Mouse (Mus musculus) liver, embryonic 11.5 days (tissue): ENCODE measurements around the gene Rinl. TPM values are rescaled to one million over a fixed set of nuclear protein-coding genes. Genes with fewer than 3 reads are reported as not detected.
A peak's percentile ranks its signal among the peaks of the same experiment; 100 is the strongest.

Experiments used
- ATAC-seq: fragments of 200-750 bp; cut with Nextera tagmentation; replicated peaks from 2 replicates; pipeline ENCODE4 v1.8.0; 2017; ENCODE audit warnings: moderate number of reproducible peaks, mild to moderate bottlenecking, moderate TSS enrichment, moderate library complexity; ENCODE audit not compliant: low FRiP score
- DNase-seq: peaks from one replicate; pipeline ENCODE4 v3.0.0-alpha.2; 2017; ENCODE audit warnings: low spot score
- H3K27ac ChIP-seq: fragments of 300-500 bp; sonication (generic); 2 replicates; pipeline ENCODE4 v1.5.1; 2014; ENCODE audit warnings: mild to moderate bottlenecking, low read depth, low read length, control low read depth
- H3K27me3 ChIP-seq: fragments of 300-500 bp; sonication (generic); replicated peaks from 2 replicates; pipeline ENCODE4 v1.6.1; 2014; ENCODE audit warnings: low read length, mixed read lengths; ENCODE audit not compliant: control insufficient read depth, insufficient read depth
- H3K36me3 ChIP-seq: fragments of 300-500 bp; sonication (generic); 2 replicates; pipeline ENCODE4 v1.6.1; 2014; ENCODE audit warnings: mild to moderate bottlenecking, low read length, moderate library complexity, mixed read lengths; ENCODE audit not compliant: control insufficient read depth, insufficient read depth
- H3K4me1 ChIP-seq: fragments of 300-500 bp; sonication (generic); replicated peaks from 2 replicates; pipeline ENCODE4 v1.6.1; 2014; ENCODE audit warnings: low read length, mixed read lengths; ENCODE audit not compliant: control insufficient read depth, insufficient read depth
- H3K4me2 ChIP-seq: fragments of 300-500 bp; sonication (generic); 2 replicates; pipeline ENCODE4 v1.6.1; 2014; ENCODE audit warnings: mild to moderate bottlenecking, control low read depth, moderate library complexity
- H3K4me3 ChIP-seq: fragments of 300-500 bp; sonication (generic); 2 replicates; pipeline ENCODE4 v1.5.1; 2014; ENCODE audit warnings: low read depth, low read length, control low read depth
- H3K9ac ChIP-seq: fragments of 300-500 bp; sonication (generic); 2 replicates; pipeline ENCODE4 v1.6.1; 2014; ENCODE audit warnings: low read depth, low read length, control low read depth
- H3K9me3 ChIP-seq: fragments of 300-500 bp; sonication (generic); 2 replicates; pipeline ENCODE4 v1.6.1; 2016; ENCODE audit warnings: low read length, inconsistent platforms, mixed read lengths; ENCODE audit not compliant: control insufficient read depth
- WGBS: fragments of 180-500 bp; shearing (Covaris S2); extraction: QIAGEN DNeasy Blood & Tissue Kit; methylation state at CpG from one replicate; pipeline ENCODE4 v1.1.7; 2014; 5-methylcytosine and 5-hydroxymethylcytosine counted together
- polyA plus RNA-seq: library from polyadenylated mRNA; unstranded; fragments of >200 nt; fragmentation: Nextera tagmentation; extraction: Ambion mirVana; gene quantifications from 2 replicates; pipeline ENCODE4 v1.2.1, GENCODE M21; 2014

Rinl gene
- polyA plus RNA-seq, 1 experiment from 2014 or later, result 23.1 TPM

GRCm38 (mm10) chr7:28808957-28809393, 20.2 kb downstream of the Rinl start:
- no peaks in the 10 kb centered on the region for H3K27me3 ChIP-seq
- H3K4me1 ChIP-seq, result peaks cover 39% of the 10 kb centered on the region
- H3K9me3 ChIP-seq, result no peaks in the 10 kb centered on the region
- H3K4me3 ChIP-seq, result peak overlapping the region; percentile 83
- under 1% methylated on average over 32 of the region's 32 CpGs for WGBS
- peak; percentile 91 for DNase-seq
- H3K36me3 ChIP-seq, result peaks cover 18% of the 10 kb centered on the region
- peak; percentile 72 for ATAC-seq
- peak overlapping the region; percentile 94 for H3K9ac ChIP-seq
- H3K4me2 ChIP-seq, result peak overlapping the region; percentile 100
- peak overlapping the region; percentile 100 for H3K27ac ChIP-seq

- DNase-seq, result peak; percentile 86
Observed at GRCm38 (mm10) chr7:28809401-28810089, 20.8 kb downstream of the Rinl start.

GRCm38 (mm10) chr7:28810107-28811066, 21.6 kb downstream of the Rinl start:
- DNase-seq (peak; percentile 99), ATAC-seq (peak; percentile 84)
- Histone ChIP-seq H3K4me1 (peaks cover 35% of the 10 kb centered on the region), H3K9ac (peak overlapping the region; percentile 94), H3K9me3 (no peaks in the 10 kb centered on the region), H3K27ac (peak overlapping the region; percentile 100), H3K4me2 (peak overlapping the region; percentile 100), H3K4me3 (peak overlapping the region; percentile 83), H3K36me3 (peaks cover 32% of the 10 kb centered on the region), H3K27me3 (no peaks in the 10 kb centered on the region)
- under 1% methylated on average over 70 of the region's 70 CpGs for WGBS

More at GRCm38 (mm10) chr7:28809401-28810089, 20.8 kb downstream of the Rinl start:
- peak; percentile 38 for ATAC-seq
- peaks cover 24% of the 10 kb centered on the region for H3K36me3 ChIP-seq
- WGBS, result under 1% methylated on average over 35 of the region's 35 CpGs
- H3K27ac ChIP-seq, result peak overlapping the region; percentile 100
- H3K4me2 ChIP-seq, result peak overlapping the region; percentile 100
- H3K4me3 ChIP-seq, result peak overlapping the region; percentile 83
- H3K4me1 ChIP-seq, result peaks cover 38% of the 10 kb centered on the region
- H3K9ac ChIP-seq, result peak overlapping the region; percentile 94
- H3K27me3 ChIP-seq, result no peaks in the 10 kb centered on the region
- H3K9me3 ChIP-seq, result no peaks in the 10 kb centered on the region

DNA sequence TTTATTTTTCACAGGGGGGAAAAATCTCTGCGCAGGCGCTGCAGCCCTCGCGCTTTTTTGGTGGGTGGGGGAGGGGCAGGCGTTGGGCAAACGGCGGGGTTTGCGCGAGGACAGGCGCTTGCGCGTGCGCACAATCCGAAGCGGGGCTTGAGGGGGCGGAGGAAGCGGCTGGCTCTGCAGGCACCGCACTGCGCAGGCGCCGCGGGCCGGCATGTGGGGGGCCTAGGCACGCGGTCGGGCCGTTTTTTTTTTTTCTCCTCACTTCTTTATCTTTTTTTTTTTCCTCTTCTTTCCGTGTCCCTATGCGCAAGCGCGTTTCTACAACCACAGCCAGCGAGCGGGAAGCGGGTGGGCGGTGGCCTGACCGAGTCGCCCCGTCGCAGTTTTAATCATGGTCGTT, 22.5 kb downstream of the Rinl start:
- H3K4me3 ChIP-seq, result peak overlapping the region; percentile 83
- peaks cover 41% of the 10 kb centered on the region for H3K36me3 ChIP-seq
- peak; percentile 94 for DNase-seq
- H3K9me3 ChIP-seq, result no peaks in the 10 kb centered on the region
- H3K27ac ChIP-seq, result peak overlapping the region; percentile 96
- H3K4me2 ChIP-seq, result peak overlapping the region; percentile 91
- ATAC-seq, result peak; percentile 48
- H3K27me3 ChIP-seq, result no peaks in the 10 kb centered on the region
- peaks cover 40% of the 10 kb centered on the region for H3K4me1 ChIP-seq
- WGBS, result under 1% methylated on average over 40 of the region's 40 CpGs
- H3K9ac ChIP-seq, result peak overlapping the region; percentile 90

- peaks cover 46% of the 10 kb centered on the region for H3K36me3 ChIP-seq
- ATAC-seq (no peak), DNase-seq (no peak)
- H3K4me2 ChIP-seq, result peak overlapping the region; percentile 91
- H3K4me1 ChIP-seq, result peaks cover 42% of the 10 kb centered on the region
- H3K27ac ChIP-seq, result peak overlapping the region; percentile 96
- peak overlapping the region; percentile 90 for H3K9ac ChIP-seq
- peak overlapping the region; percentile 83 for H3K4me3 ChIP-seq
- WGBS, result 7% methylated on average over 7 of the region's 7 CpGs
- H3K27me3 ChIP-seq, result no peaks in the 10 kb centered on the region
- H3K9me3 ChIP-seq, result no peaks in the 10 kb centered on the region
Observed at GRCm38 (mm10) chr7:28811640-28812275, 23.0 kb downstream of the Rinl start.

GRCm38 (mm10) chr7:28812436-28812835, 23.7 kb downstream of the Rinl start:
- H3K4me2 ChIP-seq, result peak overlapping the region; percentile 91
- H3K9ac ChIP-seq, result peak overlapping the region; percentile 90
- peaks cover 45% of the 10 kb centered on the region for H3K4me1 ChIP-seq
- H3K9me3 ChIP-seq, result no peaks in the 10 kb centered on the region
- peak overlapping the region; percentile 83 for H3K4me3 ChIP-seq
- DNase-seq, result no peak
- H3K27ac ChIP-seq, result peak overlapping the region; percentile 96
- whole genome bisulfite sequencing, result 68% methylated on average over 4 of the region's 4 CpGs
- H3K27me3 ChIP-seq, result no peaks in the 10 kb centered on the region
- peaks cover 53% of the 10 kb centered on the region for H3K36me3 ChIP-seq
- no peak for ATAC-seq

DNA sequence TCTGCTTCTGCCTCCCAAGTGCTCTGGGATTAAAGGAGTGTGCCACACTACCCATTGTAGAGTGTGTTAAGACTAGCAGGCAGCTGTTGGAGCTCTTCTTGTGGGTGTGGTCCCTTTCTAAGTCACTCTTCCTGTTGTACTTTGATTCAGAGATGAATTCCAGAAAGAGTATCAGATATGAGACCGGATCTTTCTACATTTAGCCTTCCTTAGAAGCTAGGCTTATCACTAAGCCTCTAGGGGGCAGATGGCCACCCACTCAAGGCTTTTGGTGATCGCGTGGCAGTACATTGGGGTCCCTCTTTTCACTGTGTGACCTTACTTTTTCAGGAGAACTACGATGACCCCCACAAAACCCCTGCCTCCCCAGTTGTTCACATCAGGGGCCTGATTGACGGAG, 24.2 kb downstream of the Rinl start:
- Histone ChIP-seq H3K9me3 (no peaks in the 10 kb centered on the region), H3K27me3 (no peaks in the 10 kb centered on the region), H3K36me3 (peaks cover 58% of the 10 kb centered on the region), H3K4me1 (peaks cover 46% of the 10 kb centered on the region), H3K27ac (0 out of 2 replicates have a peak overlapping the region, but pooled peaks have one; percentile 17), H3K4me3 (peak overlapping the region; percentile 83), H3K4me2 (peak overlapping the region; percentile 91), H3K9ac (peak overlapping the region; percentile 90)
- WGBS, result 70% methylated on average over 5 of the region's 5 CpGs
- ATAC-seq (no peak), DNase-seq (no peak)

DNA sequence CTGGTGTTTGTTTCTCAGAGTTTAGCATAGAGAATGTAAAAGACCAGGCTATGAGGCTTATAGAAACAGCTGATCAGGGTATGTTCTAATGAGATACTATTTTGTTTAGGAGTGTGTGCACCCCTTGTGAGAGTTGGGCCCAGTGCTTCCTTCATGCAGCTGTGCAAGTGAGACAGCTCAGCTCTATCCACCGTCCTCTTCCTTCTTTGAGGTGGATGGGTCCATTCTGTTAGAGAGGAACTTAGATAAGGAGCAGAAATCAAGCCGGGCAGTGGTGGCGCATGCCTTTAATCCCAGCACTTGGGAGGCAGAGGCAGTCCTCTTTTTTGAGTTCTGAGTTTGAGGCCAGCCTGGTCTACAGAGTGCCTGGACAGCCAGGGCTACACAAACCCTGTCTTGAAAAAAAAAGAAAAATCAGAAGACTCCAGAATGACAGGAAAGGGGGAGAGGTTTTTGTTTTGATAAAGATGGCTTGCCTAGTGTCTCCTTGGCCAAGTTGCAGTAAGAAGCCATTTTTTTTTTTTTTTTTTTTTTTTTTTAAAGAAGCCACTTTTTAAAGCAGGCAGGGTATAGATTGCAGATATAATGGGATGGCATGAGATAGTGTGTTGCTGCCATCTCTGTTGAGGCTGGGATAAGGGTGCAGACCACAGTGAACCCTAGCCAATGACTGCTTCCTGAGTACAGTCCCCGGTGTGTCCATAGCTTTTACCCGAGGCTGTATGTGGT, 25.7 kb downstream of the Rinl start:
- no peak overlapping the region for H3K4me3 ChIP-seq
- H3K9ac ChIP-seq, result no peak overlapping the region
- H3K27ac ChIP-seq, result no peak overlapping the region
- WGBS, result 67% methylated on average over 5 of the region's 5 CpGs
- H3K4me2 ChIP-seq, result no peak overlapping the region
- peaks cover 69% of the 10 kb centered on the region for H3K36me3 ChIP-seq
- DNase-seq (no peak), ATAC-seq (no peak)
- H3K4me1 ChIP-seq, result peaks cover 48% of the 10 kb centered on the region
- no peaks in the 10 kb centered on the region for H3K27me3 ChIP-seq
- H3K9me3 ChIP-seq, result no peaks in the 10 kb centered on the region
